Mouse (Mus musculus): ENCODE results near the gene Ints14. TPM values are rescaled to one million over a fixed set of nuclear protein-coding genes. Genes with fewer than 3 reads are reported as not detected.

Ints14 gene
- polyA plus RNA-seq, 1 experiment from 2014 or later = 64.1 TPM

- ATAC-seq (ENCODE audit: insufficient read depth) (peak; percentile 52; the same call in 1 of the 2 replicates), DNase-seq (peak; percentile 60)
- Histone ChIP-seq H3K4me1 (ENCODE audit: insufficient read depth) (no peaks in the 10 kb centered on the region; the same call in none of the 2 replicates), H3K36me3 (ENCODE audit: insufficient read depth) (no peaks in the 10 kb centered on the region), H3K9ac (no peak overlapping the region), H3K27me3 (ENCODE audit: insufficient read depth, low read length) (no peaks in the 10 kb centered on the region), H3K4me2 (no peak overlapping the region), H3K9me3 (ENCODE audit: low read depth, low read length) (no peaks in the 10 kb centered on the region), H3K27ac (ENCODE audit: low read depth) (peak overlapping the region; percentile 51), H3K4me3 (ENCODE audit: low read depth, low read length) (no peak overlapping the region)
- WGBS = 62% methylated on average over 8 of the region's 8 CpGs
- no peak for TF ChIP-seq CTCF (IDR thresholded peaks at IDR 0.05; ENCODE audit: low read depth)
Measured at GRCm38 (mm10) chr9:64926201-64926991, 34.3 kb upstream of the Ints14 start.

GRCm38 (mm10) chr9:64930256-64930655 is 30.4 kb upstream of the Ints14 start:
- peak; percentile 23 for DNase-seq
- H3K27ac ChIP-seq (ENCODE audit: low read depth) = no peak overlapping the region
- no peak for ATAC-seq (ENCODE audit: insufficient read depth)
- no peaks in the 10 kb centered on the region for H3K9me3 ChIP-seq (ENCODE audit: low read depth, low read length)
- TF ChIP-seq CTCF (IDR thresholded peaks at IDR 0.05; ENCODE audit: low read depth) = no peak
- H3K4me2 ChIP-seq = no peak overlapping the region
- H3K36me3 ChIP-seq (ENCODE audit: insufficient read depth) = no peaks in the 10 kb centered on the region
- no peak overlapping the region for H3K9ac ChIP-seq
- WGBS = 70% methylated on average over 4 of the region's 4 CpGs
- peaks cover 4% of the 10 kb centered on the region for H3K4me1 ChIP-seq (ENCODE audit: insufficient read depth)
- no peaks in the 10 kb centered on the region for H3K27me3 ChIP-seq (ENCODE audit: insufficient read depth, low read length)
- H3K4me3 ChIP-seq (ENCODE audit: low read depth, low read length) = no peak overlapping the region

GRCm38 (mm10) chr9:64931751-64932610 is 28.7 kb upstream of the Ints14 start:
- no peak for TF ChIP-seq CTCF (IDR thresholded peaks at IDR 0.05; ENCODE audit: low read depth)
- H3K27ac ChIP-seq (ENCODE audit: low read depth) = peak overlapping the region; percentile 66; the same call in 1 of the 2 replicates
- DNase-seq (peak; percentile 55), ATAC-seq (ENCODE audit: insufficient read depth) (no peak)
- H3K4me3 ChIP-seq (ENCODE audit: low read depth, low read length) = no peak overlapping the region
- H3K27me3 ChIP-seq (ENCODE audit: insufficient read depth, low read length) = no peaks in the 10 kb centered on the region; the same call in 1 of the 2 replicates
- no peak overlapping the region for H3K9ac ChIP-seq
- H3K9me3 ChIP-seq (ENCODE audit: low read depth, low read length) = no peaks in the 10 kb centered on the region
- H3K4me1 ChIP-seq (ENCODE audit: insufficient read depth) = 0 out of 2 replicates have a peak, but pooled peaks cover 4% of the 10 kb centered on the region
- H3K4me2 ChIP-seq = no peak overlapping the region
- H3K36me3 ChIP-seq (ENCODE audit: insufficient read depth) = no peaks in the 10 kb centered on the region
- 57% methylated on average over 7 of the region's 7 CpGs for WGBS

GRCm38 (mm10) chr9:64934015-64934754 is 26.5 kb upstream of the Ints14 start:
- H3K27ac ChIP-seq (ENCODE audit: low read depth) = no peak overlapping the region
- DNase-seq (peak; percentile 50), ATAC-seq (ENCODE audit: insufficient read depth) (peak; percentile 40)
- no peak overlapping the region for H3K4me3 ChIP-seq (ENCODE audit: low read depth, low read length)
- H3K27me3 ChIP-seq (ENCODE audit: insufficient read depth, low read length) = no peaks in the 10 kb centered on the region; the same call in 1 of the 2 replicates
- no peaks in the 10 kb centered on the region for H3K9me3 ChIP-seq (ENCODE audit: low read depth, low read length)
- H3K4me2 ChIP-seq = no peak overlapping the region
- peaks cover 9% of the 10 kb centered on the region; the same call in 1 of the 2 replicates for H3K4me1 ChIP-seq (ENCODE audit: insufficient read depth)
- WGBS = 34% methylated on average over 15 of the region's 15 CpGs
- no peak overlapping the region for H3K9ac ChIP-seq
- H3K36me3 ChIP-seq (ENCODE audit: insufficient read depth) = no peaks in the 10 kb centered on the region
- TF ChIP-seq CTCF (IDR thresholded peaks at IDR 0.05; ENCODE audit: low read depth) = no peak

- peak; percentile 84 for TF ChIP-seq CTCF (IDR thresholded peaks at IDR 0.05; ENCODE audit: low read depth)
- Histone ChIP-seq H3K4me2 (no peak overlapping the region), H3K27me3 (ENCODE audit: insufficient read depth, low read length) (no peaks in the 10 kb centered on the region; the same call in 1 of the 2 replicates), H3K9me3 (ENCODE audit: low read depth, low read length) (no peaks in the 10 kb centered on the region), H3K4me3 (ENCODE audit: low read depth, low read length) (no peak overlapping the region), H3K4me1 (ENCODE audit: insufficient read depth) (peaks cover 14% of the 10 kb centered on the region; the same call in 1 of the 2 replicates), H3K27ac (ENCODE audit: low read depth) (no peak overlapping the region), H3K36me3 (ENCODE audit: insufficient read depth) (no peaks in the 10 kb centered on the region), H3K9ac (no peak overlapping the region)
- DNase-seq (peak; percentile 88), ATAC-seq (ENCODE audit: insufficient read depth) (no peak)
- 2% methylated on average over 6 of the region's 6 CpGs for WGBS
Measured at GRCm38 (mm10) chr9:64936508-64936907, 24.2 kb upstream of the Ints14 start.

GRCm38 (mm10) chr9:64937491-64937890 is 23.2 kb upstream of the Ints14 start:
- no peak for DNase-seq
- Histone ChIP-seq H3K4me2 (no peak overlapping the region), H3K4me3 (ENCODE audit: low read depth, low read length) (no peak overlapping the region), H3K36me3 (ENCODE audit: insufficient read depth) (no peaks in the 10 kb centered on the region), H3K27ac (ENCODE audit: low read depth) (no peak overlapping the region), H3K27me3 (ENCODE audit: insufficient read depth, low read length) (no peaks in the 10 kb centered on the region; the same call in 1 of the 2 replicates), H3K4me1 (ENCODE audit: insufficient read depth) (peaks cover 14% of the 10 kb centered on the region; the same call in 1 of the 2 replicates), H3K9ac (no peak overlapping the region), H3K9me3 (ENCODE audit: low read depth, low read length) (no peaks in the 10 kb centered on the region)
- TF ChIP-seq CTCF (IDR thresholded peaks at IDR 0.05; ENCODE audit: low read depth) = no peak
- ATAC-seq (ENCODE audit: insufficient read depth) = no peak
- 52% methylated on average over 5 of the region's 5 CpGs for WGBS
